Mouse (Mus musculus): ENCODE results near the gene Enkd1. TPM values are rescaled to one million over a fixed set of nuclear protein-coding genes. Genes with fewer than 3 reads are reported as not detected.

Enkd1 gene
- polyA plus RNA-seq, 1 experiment from 2014 or later = 11.6 TPM

DNA sequence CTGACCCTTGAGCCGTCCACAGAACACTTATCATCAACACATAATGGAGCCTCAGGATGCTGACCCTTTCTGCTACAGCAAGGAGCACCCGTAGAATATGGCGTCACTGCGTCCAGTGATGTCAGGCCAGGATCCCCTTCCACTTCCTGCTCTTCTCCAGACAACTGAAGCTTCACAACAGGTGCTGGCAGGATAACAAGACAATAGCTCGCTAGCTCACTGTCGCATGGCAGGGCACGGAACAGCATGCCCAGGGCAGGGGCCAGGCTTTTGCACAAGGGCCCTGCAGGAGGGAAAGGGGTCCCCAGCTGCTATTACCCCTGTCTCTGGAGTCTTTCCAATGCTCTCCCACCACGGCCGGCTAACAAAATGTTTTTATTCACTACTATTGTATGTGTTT lies 14.9 kb upstream of the Enkd1 start:
- Histone ChIP-seq H3K9me3 (ENCODE audit: control insufficient read depth, low read length) (no peaks in the 10 kb centered on the region), H3K27ac (ENCODE audit: low read depth, low read length) (no peak overlapping the region), H3K36me3 (ENCODE audit: control insufficient read depth, insufficient read depth, low read length) (peaks cover 31% of the 10 kb centered on the region), H3K4me1 (ENCODE audit: control insufficient read depth, insufficient read depth, low read length) (no peaks in the 10 kb centered on the region), H3K4me3 (ENCODE audit: low read depth, low read length) (no peak overlapping the region), H3K9ac (replicated peaks; ENCODE audit: low read depth, low read length) (no peak overlapping the region), H3K4me2 (ENCODE audit: low read depth, low read length) (no peak overlapping the region), H3K27me3 (ENCODE audit: control insufficient read depth, insufficient read depth, low read length) (no peaks in the 10 kb centered on the region)
- 92% methylated on average over 9 of the region's 9 CpGs for WGBS
- ATAC-seq (ENCODE audit: low read depth) = no peak

DNA sequence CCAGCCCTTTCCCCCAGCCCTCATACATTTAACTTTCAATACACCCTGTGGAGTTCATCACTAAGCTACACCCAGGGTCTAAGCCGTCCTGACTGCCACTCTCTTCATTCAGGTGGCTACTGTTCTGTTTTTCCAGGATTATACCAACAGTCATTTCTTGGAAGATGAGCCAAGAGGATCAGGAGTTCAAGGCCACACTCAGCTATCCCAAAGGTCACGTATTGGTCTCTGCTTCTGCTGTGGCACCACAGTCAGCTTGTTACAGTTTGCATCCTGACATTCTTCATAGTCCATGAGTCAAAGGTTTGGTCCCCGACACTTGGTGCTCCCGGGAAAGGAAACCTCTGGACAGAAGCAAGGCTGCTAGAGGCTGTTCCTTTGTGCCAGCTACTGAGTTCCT lies 11.6 kb upstream of the Enkd1 start:
- no peaks in the 10 kb centered on the region for H3K4me1 ChIP-seq (ENCODE audit: control insufficient read depth, insufficient read depth, low read length)
- no peaks in the 10 kb centered on the region for H3K27me3 ChIP-seq (ENCODE audit: control insufficient read depth, insufficient read depth, low read length)
- WGBS = 92% methylated on average over 4 of the region's 4 CpGs
- no peak for ATAC-seq (ENCODE audit: low read depth)
- H3K9ac ChIP-seq (replicated peaks; ENCODE audit: low read depth, low read length) = no peak overlapping the region
- no peak overlapping the region for H3K4me3 ChIP-seq (ENCODE audit: low read depth, low read length)
- no peak overlapping the region for H3K4me2 ChIP-seq (ENCODE audit: low read depth, low read length)
- H3K36me3 ChIP-seq (ENCODE audit: control insufficient read depth, insufficient read depth, low read length) = peaks cover 25% of the 10 kb centered on the region
- no peaks in the 10 kb centered on the region for H3K9me3 ChIP-seq (ENCODE audit: control insufficient read depth, low read length)
- no peak overlapping the region for H3K27ac ChIP-seq (ENCODE audit: low read depth, low read length)

DNA sequence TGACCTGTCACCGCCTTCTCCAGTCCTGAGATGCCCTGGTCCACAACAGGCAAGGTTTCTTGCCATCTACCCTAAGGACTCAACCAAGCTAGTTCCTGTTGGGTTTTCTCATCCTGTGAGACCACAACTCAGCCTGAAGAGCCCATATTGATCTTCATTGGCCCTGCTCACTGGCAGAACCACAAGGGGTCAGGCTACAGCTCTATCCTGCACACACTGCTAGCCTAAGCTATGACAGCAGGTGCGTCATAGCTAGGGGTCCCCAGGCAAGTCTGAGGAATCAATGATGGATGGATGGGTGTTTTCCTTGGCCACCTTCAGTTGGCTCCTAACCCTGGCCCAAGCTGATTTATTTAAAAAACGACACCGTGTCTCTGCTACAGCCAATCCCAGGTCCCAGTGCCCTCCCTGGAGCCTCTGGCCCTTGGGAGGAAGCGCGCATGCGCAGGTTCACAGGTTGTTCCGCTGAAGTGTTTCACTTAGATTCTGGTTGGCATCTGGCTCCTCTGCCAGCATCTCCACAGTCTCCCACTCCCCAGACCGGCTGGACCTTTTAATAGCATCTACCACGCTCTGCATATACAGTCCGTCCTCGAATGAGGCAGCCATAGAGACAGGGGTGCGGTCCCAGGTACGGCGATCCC lies 8.4 kb upstream of the Enkd1 start:
- H3K9me3 ChIP-seq (ENCODE audit: control insufficient read depth, low read length) = no peaks in the 10 kb centered on the region
- no peak overlapping the region for H3K27ac ChIP-seq (ENCODE audit: low read depth, low read length)
- no peak overlapping the region for H3K4me2 ChIP-seq (ENCODE audit: low read depth, low read length)
- H3K36me3 ChIP-seq (ENCODE audit: control insufficient read depth, insufficient read depth, low read length) = peaks cover 11% of the 10 kb centered on the region
- no peak overlapping the region for H3K4me3 ChIP-seq (ENCODE audit: low read depth, low read length)
- H3K27me3 ChIP-seq (ENCODE audit: control insufficient read depth, insufficient read depth, low read length) = no peaks in the 10 kb centered on the region
- no peak for ATAC-seq (ENCODE audit: low read depth)
- no peaks in the 10 kb centered on the region for H3K4me1 ChIP-seq (ENCODE audit: control insufficient read depth, insufficient read depth, low read length)
- no peak overlapping the region for H3K9ac ChIP-seq (replicated peaks; ENCODE audit: low read depth, low read length)
- 97% methylated on average over 15 of the region's 15 CpGs for WGBS

DNA sequence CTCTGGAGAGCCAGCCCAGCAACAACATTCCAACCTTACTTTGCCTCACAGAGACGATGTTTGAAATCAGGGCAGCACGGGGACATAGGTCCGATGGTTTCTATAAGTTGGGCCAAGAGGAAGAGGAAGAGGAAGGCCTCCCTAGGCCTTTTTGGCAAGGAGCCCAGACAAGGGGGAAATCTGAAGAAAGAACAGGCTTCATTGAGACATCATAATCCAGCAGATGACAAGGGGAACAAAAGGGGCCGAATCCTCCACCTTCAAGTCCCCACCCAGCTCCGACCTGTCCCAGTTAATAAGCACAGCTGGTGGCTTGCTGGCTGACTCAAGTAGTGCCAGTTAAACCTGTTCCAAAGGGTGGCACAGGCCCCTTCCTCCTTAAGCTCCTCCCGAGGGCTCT lies 7.0 kb upstream of the Enkd1 start:
- H3K36me3 ChIP-seq (ENCODE audit: control insufficient read depth, insufficient read depth, low read length) = peaks cover 11% of the 10 kb centered on the region
- H3K4me3 ChIP-seq (ENCODE audit: low read depth, low read length) = no peak overlapping the region
- 81% methylated on average over 6 of the region's 6 CpGs for WGBS
- H3K9me3 ChIP-seq (ENCODE audit: control insufficient read depth, low read length) = no peaks in the 10 kb centered on the region
- no peak for ATAC-seq (ENCODE audit: low read depth)
- no peaks in the 10 kb centered on the region for H3K27me3 ChIP-seq (ENCODE audit: control insufficient read depth, insufficient read depth, low read length)
- no peak overlapping the region for H3K4me2 ChIP-seq (ENCODE audit: low read depth, low read length)
- H3K9ac ChIP-seq (replicated peaks; ENCODE audit: low read depth, low read length) = no peak overlapping the region
- H3K27ac ChIP-seq (ENCODE audit: low read depth, low read length) = no peak overlapping the region
- H3K4me1 ChIP-seq (ENCODE audit: control insufficient read depth, insufficient read depth, low read length) = no peaks in the 10 kb centered on the region

DNA sequence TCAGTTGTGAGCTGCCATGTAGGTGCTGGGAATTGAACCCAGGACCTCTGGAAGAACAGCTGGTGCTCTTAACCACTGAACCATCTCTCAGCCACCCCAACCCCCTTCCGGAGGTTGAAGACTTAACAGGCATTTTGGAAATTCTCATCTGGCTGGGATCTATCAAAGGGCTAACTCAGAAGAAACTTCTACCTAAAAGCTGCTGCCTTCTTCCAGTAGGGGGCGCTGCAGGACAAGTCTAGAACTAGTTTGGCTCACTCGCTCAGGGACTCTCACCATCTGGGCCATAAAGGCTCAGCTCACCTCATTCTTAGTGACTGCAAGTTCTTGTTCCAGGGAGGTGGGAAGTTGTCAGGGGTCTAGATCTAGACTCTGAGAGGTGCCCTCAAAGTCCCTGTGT lies 6.1 kb upstream of the Enkd1 start:
- Histone ChIP-seq H3K9ac (replicated peaks; ENCODE audit: low read depth, low read length) (no peak overlapping the region), H3K4me2 (ENCODE audit: low read depth, low read length) (no peak overlapping the region), H3K4me1 (ENCODE audit: control insufficient read depth, insufficient read depth, low read length) (no peaks in the 10 kb centered on the region), H3K36me3 (ENCODE audit: control insufficient read depth, insufficient read depth, low read length) (peaks cover 11% of the 10 kb centered on the region), H3K27me3 (ENCODE audit: control insufficient read depth, insufficient read depth, low read length) (no peaks in the 10 kb centered on the region), H3K27ac (ENCODE audit: low read depth, low read length) (no peak overlapping the region), H3K4me3 (ENCODE audit: low read depth, low read length) (no peak overlapping the region), H3K9me3 (ENCODE audit: control insufficient read depth, low read length) (no peaks in the 10 kb centered on the region)
- ATAC-seq (ENCODE audit: low read depth) = peak; percentile 25; the same call in 1 of the 2 replicates
- 10% methylated on average over 3 of the region's 3 CpGs for WGBS

DNA sequence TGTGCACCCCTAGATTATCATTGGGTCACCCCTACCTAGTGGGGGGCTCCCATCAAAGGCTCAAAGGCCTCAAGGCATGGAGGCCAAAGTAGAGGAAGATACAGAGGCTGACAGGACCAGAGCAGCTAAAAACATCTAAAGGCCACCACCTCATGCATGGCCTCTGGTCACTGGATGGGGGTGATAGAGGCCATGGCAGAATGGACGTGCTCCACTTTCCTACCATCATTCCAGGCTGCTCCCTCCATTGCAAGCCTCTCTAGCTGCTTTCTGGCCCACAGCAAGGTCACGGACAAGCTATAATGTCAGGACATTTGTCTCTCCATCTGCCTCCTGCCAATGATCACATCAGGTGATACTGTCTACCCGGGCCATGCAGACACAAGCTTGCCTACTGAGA lies 4.3 kb upstream of the Enkd1 start:
- Histone ChIP-seq H3K4me3 (ENCODE audit: low read depth, low read length) (no peak overlapping the region), H3K36me3 (ENCODE audit: control insufficient read depth, insufficient read depth, low read length) (peaks cover 10% of the 10 kb centered on the region), H3K27me3 (ENCODE audit: control insufficient read depth, insufficient read depth, low read length) (no peaks in the 10 kb centered on the region), H3K4me1 (ENCODE audit: control insufficient read depth, insufficient read depth, low read length) (peaks cover 3% of the 10 kb centered on the region; the same call in 1 of the 2 replicates), H3K27ac (ENCODE audit: low read depth, low read length) (no peak overlapping the region), H3K4me2 (ENCODE audit: low read depth, low read length) (no peak overlapping the region), H3K9ac (replicated peaks; ENCODE audit: low read depth, low read length) (no peak overlapping the region), H3K9me3 (ENCODE audit: control insufficient read depth, low read length) (no peaks in the 10 kb centered on the region)
- 86% methylated on average over 3 of the region's 3 CpGs for WGBS
- no peak for ATAC-seq (ENCODE audit: low read depth)

DNA sequence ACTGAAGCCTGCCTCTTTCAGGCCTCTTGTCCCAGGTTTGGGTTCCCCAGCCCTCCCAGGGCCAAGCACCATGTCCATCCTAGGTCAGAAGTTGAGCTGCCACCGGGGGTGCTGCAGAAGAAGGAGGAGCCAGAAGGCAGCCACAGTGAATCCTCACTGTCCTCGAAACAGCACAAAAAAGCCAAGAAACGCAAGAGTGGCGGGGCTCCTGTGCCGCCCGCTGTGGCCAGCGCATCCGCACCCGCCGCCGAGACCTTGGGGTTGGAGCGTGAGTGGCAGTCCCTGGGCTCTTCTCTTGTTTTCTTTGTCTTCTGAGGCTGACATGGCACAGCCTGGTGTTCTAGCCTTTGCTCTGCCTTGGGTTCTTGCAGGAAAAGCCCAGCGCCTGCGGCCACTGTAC lies 1.3 kb upstream of the Enkd1 start:
- H3K27me3 ChIP-seq (ENCODE audit: control insufficient read depth, insufficient read depth, low read length) = no peaks in the 10 kb centered on the region
- peaks cover 11% of the 10 kb centered on the region; the same call in 1 of the 2 replicates for H3K4me1 ChIP-seq (ENCODE audit: control insufficient read depth, insufficient read depth, low read length)
- H3K4me3 ChIP-seq (ENCODE audit: low read depth, low read length) = no peak overlapping the region
- H3K4me2 ChIP-seq (ENCODE audit: low read depth, low read length) = no peak overlapping the region
- no peak overlapping the region for H3K27ac ChIP-seq (ENCODE audit: low read depth, low read length)
- no peak overlapping the region for H3K9ac ChIP-seq (replicated peaks; ENCODE audit: low read depth, low read length)
- WGBS = 79% methylated on average over 14 of the region's 14 CpGs
- no peaks in the 10 kb centered on the region for H3K9me3 ChIP-seq (ENCODE audit: control insufficient read depth, low read length)
- ATAC-seq (ENCODE audit: low read depth) = no peak
- H3K36me3 ChIP-seq (ENCODE audit: control insufficient read depth, insufficient read depth, low read length) = no peaks in the 10 kb centered on the region

DNA sequence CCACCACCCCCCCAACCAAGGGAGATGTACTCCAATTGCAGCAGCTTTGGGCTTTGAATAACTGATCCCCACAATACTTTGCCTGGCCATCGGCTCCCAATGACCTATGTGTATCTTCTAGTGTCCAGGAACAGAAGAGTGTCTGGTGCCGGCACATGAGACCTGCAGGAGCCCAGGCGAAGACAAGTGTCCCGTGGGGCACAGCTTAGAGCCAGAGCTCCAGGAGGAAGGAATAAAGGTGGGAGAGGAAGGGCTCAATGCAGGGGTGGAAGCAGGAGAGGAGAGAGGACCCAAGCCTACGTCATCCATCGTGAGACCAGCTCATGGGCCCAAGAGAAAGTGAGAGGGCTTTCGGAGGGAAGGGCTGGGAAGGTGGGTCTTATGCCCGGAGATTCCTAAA lies 665 bp upstream of the Enkd1 start:
- Histone ChIP-seq H3K9ac (replicated peaks; ENCODE audit: low read depth, low read length) (no peak overlapping the region), H3K4me3 (ENCODE audit: low read depth, low read length) (no peak overlapping the region), H3K4me1 (ENCODE audit: control insufficient read depth, insufficient read depth, low read length) (peaks cover 11% of the 10 kb centered on the region; the same call in 1 of the 2 replicates), H3K27ac (ENCODE audit: low read depth, low read length) (no peak overlapping the region), H3K27me3 (ENCODE audit: control insufficient read depth, insufficient read depth, low read length) (no peaks in the 10 kb centered on the region), H3K9me3 (ENCODE audit: control insufficient read depth, low read length) (no peaks in the 10 kb centered on the region), H3K4me2 (ENCODE audit: low read depth, low read length) (no peak overlapping the region), H3K36me3 (ENCODE audit: control insufficient read depth, insufficient read depth, low read length) (no peaks in the 10 kb centered on the region)
- 89% methylated on average over 8 of the region's 8 CpGs for WGBS
- ATAC-seq (ENCODE audit: low read depth) = no peak

DNA sequence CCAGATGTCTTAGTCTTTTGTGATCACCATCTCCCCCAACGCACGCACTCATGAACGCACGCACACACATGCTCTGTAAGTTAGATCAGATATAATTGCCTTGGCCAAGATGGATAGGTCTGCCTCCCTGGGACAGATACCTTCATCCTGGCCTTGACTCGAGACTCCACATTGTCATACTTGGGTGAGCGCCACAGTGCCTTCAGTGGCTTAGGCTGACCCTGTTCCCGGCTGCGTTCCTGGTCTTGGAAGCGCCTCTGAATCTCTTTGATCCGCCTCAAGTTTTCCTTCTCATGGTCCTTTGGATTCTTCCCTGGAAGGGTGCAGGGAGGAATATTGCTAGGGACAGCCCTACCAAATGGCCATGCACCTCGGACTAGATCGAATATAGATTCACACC lies 1.6 kb downstream of the Enkd1 start:
- ATAC-seq (ENCODE audit: low read depth) = no peak
- Histone ChIP-seq H3K4me1 (ENCODE audit: control insufficient read depth, insufficient read depth, low read length) (peaks cover 20% of the 10 kb centered on the region), H3K9me3 (ENCODE audit: control insufficient read depth, low read length) (no peaks in the 10 kb centered on the region), H3K4me3 (ENCODE audit: low read depth, low read length) (no peak overlapping the region), H3K9ac (replicated peaks; ENCODE audit: low read depth, low read length) (no peak overlapping the region), H3K36me3 (ENCODE audit: control insufficient read depth, insufficient read depth, low read length) (no peaks in the 10 kb centered on the region), H3K27me3 (ENCODE audit: control insufficient read depth, insufficient read depth, low read length) (no peaks in the 10 kb centered on the region), H3K4me2 (ENCODE audit: low read depth, low read length) (peak overlapping the region; percentile 81; the same call in 1 of the 2 replicates), H3K27ac (ENCODE audit: low read depth, low read length) (no peak overlapping the region)
- WGBS = 81% methylated on average over 12 of the region's 12 CpGs

Measured in neural tube, embryonic 14.5 days (tissue).